Mouse (Mus musculus) lung, postnatal 25 days (tissue): ENCODE data around the gene Klhl3.
A peak's percentile ranks its signal among the peaks of the same experiment; 100 is the strongest.
"Not testable (repeated sequence)": the region's sequence is repeated elsewhere in the genome, so short reads cannot be mapped to it uniquely, and the experiment has no call there.

Experiments
- DNase-seq: peaks from one replicate; pipeline ENCODE4 v3.0.0; 2022; ENCODE audit warnings: low spot score

The Klhl3 gene

GRCm38 (mm10) chr13:58113061-58113900 lies at the start of gene Klhl3:
Gene Klhl3, minus strand, starts transcription at chr13:58113592.
- peak; percentile 57 for DNase-seq

DNA sequence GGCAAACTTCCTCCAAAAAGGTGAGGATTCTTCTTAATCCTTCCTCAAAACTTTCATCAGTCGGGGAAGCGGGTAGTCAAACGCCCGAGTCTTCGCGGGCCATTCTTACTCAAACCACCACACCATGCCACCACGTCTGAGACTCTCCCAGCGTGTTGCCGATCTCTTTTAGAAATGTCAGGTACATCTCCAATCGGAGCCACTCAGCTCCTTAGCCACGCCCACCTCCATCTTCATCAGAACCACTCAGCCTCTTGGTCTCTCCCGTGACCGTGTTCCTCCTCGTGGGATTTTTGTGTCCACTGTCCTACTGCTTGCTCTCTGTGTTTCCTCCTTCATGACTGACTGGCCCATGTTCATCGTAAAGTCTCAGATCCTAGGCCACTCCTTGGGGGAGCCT lies 47.4 kb upstream of the Klhl3 start:
- DNase-seq, result no peak

GRCm38 (mm10) chr13:58158099-58158912 lies 44.9 kb upstream of the Klhl3 start:
- DNase-seq, result peak; percentile 90

DNA sequence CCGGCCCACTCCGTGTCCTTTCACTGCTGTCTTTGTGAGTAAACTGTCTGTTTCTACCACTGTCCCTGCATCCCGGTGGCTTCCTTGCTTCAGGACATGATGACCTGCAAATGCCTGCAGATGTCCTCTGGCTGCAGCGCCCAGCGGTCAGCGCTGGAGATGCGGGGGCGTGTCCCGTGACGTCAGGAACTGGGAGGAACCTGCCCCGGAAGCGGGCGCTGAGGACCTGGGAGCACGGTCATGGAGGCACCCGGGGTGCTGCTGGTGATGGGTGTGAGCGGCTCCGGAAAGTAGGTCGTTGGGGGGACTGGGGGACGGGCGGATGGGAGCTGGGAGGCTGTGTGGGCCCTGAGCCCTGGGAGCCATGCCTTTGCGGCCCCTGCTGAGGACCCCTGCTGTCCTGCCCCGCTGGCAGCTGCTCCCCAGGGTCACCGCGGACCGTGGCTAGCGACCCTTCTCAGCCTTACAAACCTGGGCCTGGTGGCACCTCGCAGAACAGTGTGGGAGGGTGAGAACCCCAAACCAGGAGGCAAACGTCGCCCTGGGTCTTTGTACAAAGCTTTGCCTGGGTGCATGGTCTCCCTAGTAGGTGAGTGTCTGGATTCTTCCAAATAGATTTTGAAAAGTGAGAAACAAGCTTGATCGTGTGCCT lies 44.2 kb upstream of the Klhl3 start, which contains the start of gene Idnk:
Gene Idnk, plus strand, starts transcription at position 203 of the 652 bp plus-strand sequence.
- DNase-seq, result peak; percentile 92

GRCm38 (mm10) chr13:58157036-58157435 lies 43.6 kb upstream of the Klhl3 start:
- DNase-seq, result no peak

- DNase-seq, result no peak
Measured at GRCm38 (mm10) chr13:58156031-58156430, 42.6 kb upstream of the Klhl3 start.

DNA sequence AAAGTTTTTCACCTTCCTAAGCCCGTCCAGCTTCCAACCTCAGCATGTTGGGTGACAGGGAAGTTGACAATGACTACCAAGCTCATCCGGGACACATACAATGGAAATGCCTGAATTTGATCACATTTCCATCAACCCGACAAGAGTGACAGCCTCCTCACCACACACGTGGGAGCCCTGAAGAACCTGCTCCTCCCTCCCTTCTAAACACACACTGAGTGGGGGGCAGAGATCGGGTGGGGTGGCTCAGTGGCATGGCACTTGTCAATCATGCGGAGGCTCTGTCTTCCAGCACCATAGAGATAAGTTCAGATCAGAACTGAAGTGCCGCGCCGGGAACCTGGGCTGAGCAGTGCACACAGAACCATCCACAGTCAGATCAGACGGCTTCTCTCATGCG lies 37.0 kb upstream of the Klhl3 start:
- DNase-seq, result no peak

GRCm38 (mm10) chr13:58149629-58150028 lies 36.2 kb upstream of the Klhl3 start:
- DNase-seq, result no peak

DNA sequence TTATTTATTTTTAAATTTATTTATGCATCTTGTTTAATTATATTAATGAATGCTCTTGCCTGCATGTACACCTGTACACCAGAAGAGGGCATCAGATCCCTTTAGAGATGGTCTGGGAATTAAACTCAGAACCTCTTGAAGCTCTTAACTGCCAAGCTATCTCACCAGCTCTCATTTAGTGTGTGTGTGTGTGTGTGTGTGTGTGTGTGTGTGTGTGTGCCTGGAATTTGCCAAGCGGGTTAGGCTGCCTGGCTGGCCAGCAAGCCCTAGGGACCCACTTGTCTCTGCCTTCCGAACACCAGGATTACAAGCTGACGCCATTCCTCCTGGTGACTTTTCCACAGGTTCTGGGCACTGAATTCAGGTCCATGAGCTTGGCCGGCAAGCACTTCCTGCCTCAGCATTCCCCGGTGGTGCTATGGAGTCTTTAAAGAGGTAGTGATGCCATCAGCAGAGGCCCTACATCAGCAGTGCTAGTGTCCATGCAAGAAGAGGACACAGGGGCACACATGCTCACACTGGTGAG lies 35.7 kb upstream of the Klhl3 start:
- peak; percentile 46 for DNase-seq

GRCm38 (mm10) chr13:58148256-58148831 lies 35.0 kb upstream of the Klhl3 start:
- no peak for DNase-seq

GRCm38 (mm10) chr13:58147760-58148159 lies 34.4 kb upstream of the Klhl3 start:
- no peak for DNase-seq

- not testable (repeated sequence) for DNase-seq
Measured at GRCm38 (mm10) chr13:58146603-58147002, 33.2 kb upstream of the Klhl3 start.

DNA sequence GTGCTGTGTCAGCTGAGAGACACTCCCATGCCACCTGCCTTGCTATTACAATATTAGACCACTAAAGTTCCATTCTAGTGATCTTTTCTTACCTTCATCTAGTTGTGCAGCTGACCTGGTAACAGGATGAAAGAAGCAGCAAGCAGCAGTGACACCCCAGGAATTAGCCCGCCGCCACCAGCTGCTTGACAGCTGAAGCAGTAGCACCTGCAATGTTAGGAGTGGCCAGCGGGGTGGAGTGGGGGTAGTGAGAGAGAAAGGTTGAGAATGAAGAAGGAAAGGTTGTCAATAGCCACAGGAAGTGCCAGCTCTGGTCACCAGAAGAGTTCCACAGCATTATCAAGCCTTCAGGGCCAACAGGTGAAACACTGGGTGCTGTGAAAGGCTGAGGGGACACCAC lies 18.3 kb upstream of the Klhl3 start:
- no peak for DNase-seq

- DNase-seq, result no peak
Measured at GRCm38 (mm10) chr13:58129687-58130246, 16.4 kb upstream of the Klhl3 start.

- DNase-seq, result peak; percentile 97
Measured at GRCm38 (mm10) chr13:58128768-58129671, 15.6 kb upstream of the Klhl3 start.

DNA sequence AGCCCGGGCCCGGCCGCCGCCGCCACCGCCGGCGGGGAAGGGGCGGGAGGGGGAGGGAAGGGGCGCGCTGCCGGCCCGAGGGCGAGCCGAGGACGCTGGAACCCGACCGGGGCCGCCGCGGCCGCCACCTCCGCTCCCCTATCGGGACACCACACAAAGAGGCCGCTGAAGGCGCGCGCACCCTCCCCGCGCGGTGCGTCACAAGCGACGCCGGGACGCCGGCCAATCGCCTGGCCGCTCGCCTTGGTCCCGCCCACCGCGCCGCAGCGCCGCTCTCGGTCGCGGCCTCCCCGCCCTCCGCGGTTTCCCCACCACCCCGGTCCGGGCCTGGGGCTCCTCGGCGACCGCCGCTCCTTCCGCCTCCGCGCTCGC lies 15.0 kb upstream of the Klhl3 start, which contains the start of gene Hnrnpa0:
Gene Hnrnpa0, minus strand, starts transcription at position 161 of the 372 bp plus-strand sequence.
- DNase-seq, result peak; percentile 93

DNA sequence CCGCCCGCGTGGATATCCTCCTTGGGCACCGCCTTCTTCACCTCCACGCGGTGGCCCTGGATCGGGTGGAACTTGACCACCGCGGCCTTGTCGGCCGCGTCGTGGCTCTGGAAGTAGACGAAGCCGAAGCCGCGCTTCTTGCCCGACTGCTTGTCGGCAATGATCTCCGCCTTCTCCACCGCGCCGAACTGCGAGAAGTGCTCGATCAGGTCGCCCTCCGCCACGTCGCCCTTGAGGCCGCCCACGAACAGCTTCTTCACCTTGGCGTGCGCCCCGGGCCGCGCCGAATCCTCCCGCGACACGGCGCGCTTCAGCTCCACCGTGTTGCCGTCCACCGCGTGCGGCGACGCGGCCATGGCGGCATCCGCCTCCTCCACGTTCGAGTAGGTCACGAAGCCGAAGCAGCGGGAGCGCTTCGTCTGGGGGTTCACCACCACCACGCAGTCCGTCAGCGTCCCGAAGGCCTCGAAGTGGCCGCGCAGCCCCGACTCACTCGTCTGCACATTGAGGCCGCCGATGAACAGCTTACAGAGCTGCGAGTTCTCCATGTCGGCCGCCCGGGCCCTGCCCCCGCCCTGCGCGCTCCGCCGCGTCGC lies 14.5 kb upstream of the Klhl3 start:
- DNase-seq, result peak; percentile 23

DNA sequence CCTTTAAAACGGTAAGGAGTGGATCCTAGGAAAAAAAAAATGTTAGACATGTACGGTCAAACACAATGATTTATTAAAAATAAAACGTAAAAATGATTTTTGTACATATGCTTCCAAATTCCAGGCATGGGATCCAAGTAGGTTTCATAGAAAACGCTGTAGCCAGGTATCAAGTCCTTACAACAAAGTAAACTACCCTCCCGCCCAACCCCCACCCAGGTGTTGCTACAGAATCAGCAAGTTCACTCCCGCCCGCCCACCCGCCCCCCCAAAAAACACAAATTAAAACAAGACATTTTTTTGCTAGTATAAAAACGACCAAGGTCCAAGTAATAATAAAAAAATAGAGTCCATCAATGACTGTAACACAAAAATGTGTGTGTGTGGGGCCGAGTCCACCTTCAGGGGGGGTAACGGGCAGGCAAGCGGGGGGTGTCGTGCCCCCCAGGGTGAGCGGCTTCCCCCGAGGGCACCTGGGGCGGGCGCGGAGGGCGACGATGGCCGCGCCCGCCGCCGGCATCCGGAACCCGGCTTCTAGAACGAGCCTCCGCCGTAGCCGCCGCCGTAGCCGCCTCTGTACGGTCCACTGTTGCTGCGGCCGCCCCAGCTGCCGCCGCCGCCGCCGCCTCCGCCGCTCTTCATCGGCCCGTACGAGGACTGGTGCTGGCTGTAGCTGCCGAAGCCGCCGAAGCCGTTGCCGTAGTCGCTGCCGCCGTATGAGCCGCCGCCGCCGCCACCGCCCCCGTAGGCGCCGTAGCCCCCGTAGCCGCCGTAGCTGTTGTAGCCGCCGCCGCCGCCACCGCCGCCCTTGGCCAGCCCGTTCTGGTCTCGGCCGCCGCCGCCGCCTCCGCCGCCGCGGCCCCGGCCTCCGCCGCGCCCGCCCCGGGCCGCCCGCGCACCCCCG lies 13.7 kb upstream of the Klhl3 start:
- no peak for DNase-seq

DNA sequence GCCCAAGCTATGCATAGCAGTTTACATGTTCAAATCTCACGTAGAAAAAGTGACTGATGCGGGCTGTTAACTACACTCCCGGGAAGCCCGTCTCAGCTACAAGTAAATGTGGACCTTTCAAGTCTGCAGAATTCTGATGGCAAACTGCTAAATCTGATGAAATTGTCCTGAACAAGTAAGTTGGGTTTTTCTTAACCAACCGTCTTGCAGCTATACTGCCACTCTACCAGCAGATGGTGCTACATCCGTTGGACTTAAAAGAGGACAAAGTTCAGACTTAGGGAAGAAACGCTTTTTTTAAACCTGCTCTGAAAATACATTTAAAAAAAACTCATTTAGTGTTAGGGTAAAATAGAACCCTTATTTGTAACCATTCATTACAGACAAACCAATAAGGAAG lies 12.7 kb upstream of the Klhl3 start:
- DNase-seq, result peak; percentile 74
